Mouse (Mus musculus) mesoderm, embryonic 11.5 days (tissue): ENCODE results near the gene Fam160a1.

Experiments
- DNase-seq: peaks from one replicate; pipeline ENCODE4 v3.0.0-alpha.2; 2012; ENCODE audit warnings: low read depth, low spot score

Fam160a1 gene

GRCm38 (mm10) chr3:85827283-85827682 is 10.2 kb upstream of the Fam160a1 start:
- no peak for DNase-seq

GRCm38 (mm10) chr3:85820839-85821548 is 3.9 kb upstream of the Fam160a1 start:
- no peak for DNase-seq

- no peak for DNase-seq
Measured at GRCm38 (mm10) chr3:85819319-85819718, 2.2 kb upstream of the Fam160a1 start.

GRCm38 (mm10) chr3:85814241-85814640 is 2.9 kb downstream of the Fam160a1 start:
- peak; percentile 12 for DNase-seq

- peak; percentile 12 for DNase-seq
Measured at GRCm38 (mm10) chr3:85813101-85814014, 3.7 kb downstream of the Fam160a1 start.

- no peak for DNase-seq
Measured at GRCm38 (mm10) chr3:85812010-85812409, 5.1 kb downstream of the Fam160a1 start.

- DNase-seq: no peak
Measured at GRCm38 (mm10) chr3:85793166-85793565, 23.9 kb downstream of the Fam160a1 start.

GRCm38 (mm10) chr3:85789748-85790147 is 27.3 kb downstream of the Fam160a1 start:
- no peak for DNase-seq

GRCm38 (mm10) chr3:85786501-85786900 is 30.6 kb downstream of the Fam160a1 start:
- DNase-seq: no peak

- DNase-seq: no peak
Measured at GRCm38 (mm10) chr3:85780906-85781305, 36.2 kb downstream of the Fam160a1 start.

GRCm38 (mm10) chr3:85780332-85780731 is 36.8 kb downstream of the Fam160a1 start:
- DNase-seq: no peak

GRCm38 (mm10) chr3:85777841-85778240 is 39.2 kb downstream of the Fam160a1 start:
- DNase-seq: no peak

- no peak for DNase-seq
Measured at GRCm38 (mm10) chr3:85777356-85777755, 39.7 kb downstream of the Fam160a1 start.

- peak; percentile 19 for DNase-seq
Measured at GRCm38 (mm10) chr3:85776707-85777106, 40.4 kb downstream of the Fam160a1 start.

GRCm38 (mm10) chr3:85776126-85776525 is 41.0 kb downstream of the Fam160a1 start:
- no peak for DNase-seq

- DNase-seq: no peak
Measured at GRCm38 (mm10) chr3:85773886-85774285, 43.2 kb downstream of the Fam160a1 start.

GRCm38 (mm10) chr3:85773425-85773824 is 43.7 kb downstream of the Fam160a1 start:
- no peak for DNase-seq

GRCm38 (mm10) chr3:85764937-85765337 is 52.2 kb downstream of the Fam160a1 start:
- no peak for DNase-seq

GRCm38 (mm10) chr3:85764008-85764834 is 52.9 kb downstream of the Fam160a1 start:
- DNase-seq: no peak

GRCm38 (mm10) chr3:85757944-85758343 is 59.1 kb downstream of the Fam160a1 start:
- DNase-seq: no peak

GRCm38 (mm10) chr3:85757435-85757834 is 59.7 kb downstream of the Fam160a1 start:
- DNase-seq: no peak

GRCm38 (mm10) chr3:85749348-85749747 is 67.7 kb downstream of the Fam160a1 start:
- DNase-seq: no peak
